Mouse (Mus musculus): ENCODE data around the gene Pycr1.

The Pycr1 gene

DNA sequence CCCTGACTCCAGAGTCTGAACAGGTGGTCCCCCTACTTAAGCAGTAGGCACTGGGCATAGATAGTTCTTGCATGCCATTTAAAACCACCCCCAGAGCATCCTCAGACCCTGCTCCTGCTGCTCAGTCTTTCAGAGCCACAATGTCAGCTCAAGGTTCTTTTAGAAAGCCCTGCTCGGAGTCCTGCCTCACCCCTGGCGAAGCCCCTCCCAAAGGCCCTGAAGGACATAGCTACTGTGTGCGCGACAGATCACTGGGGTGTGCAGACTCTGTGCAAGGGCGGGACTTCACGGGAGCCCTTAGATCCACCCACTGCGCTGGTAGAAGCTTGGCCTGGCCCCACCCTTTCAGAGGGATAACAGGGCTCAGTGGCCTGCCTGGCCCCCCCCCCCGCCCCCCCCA is 34.3 kb downstream of the Pycr1 start:
- intact Hi-C loops (cut with DNase I), result no loop called here

DNA sequence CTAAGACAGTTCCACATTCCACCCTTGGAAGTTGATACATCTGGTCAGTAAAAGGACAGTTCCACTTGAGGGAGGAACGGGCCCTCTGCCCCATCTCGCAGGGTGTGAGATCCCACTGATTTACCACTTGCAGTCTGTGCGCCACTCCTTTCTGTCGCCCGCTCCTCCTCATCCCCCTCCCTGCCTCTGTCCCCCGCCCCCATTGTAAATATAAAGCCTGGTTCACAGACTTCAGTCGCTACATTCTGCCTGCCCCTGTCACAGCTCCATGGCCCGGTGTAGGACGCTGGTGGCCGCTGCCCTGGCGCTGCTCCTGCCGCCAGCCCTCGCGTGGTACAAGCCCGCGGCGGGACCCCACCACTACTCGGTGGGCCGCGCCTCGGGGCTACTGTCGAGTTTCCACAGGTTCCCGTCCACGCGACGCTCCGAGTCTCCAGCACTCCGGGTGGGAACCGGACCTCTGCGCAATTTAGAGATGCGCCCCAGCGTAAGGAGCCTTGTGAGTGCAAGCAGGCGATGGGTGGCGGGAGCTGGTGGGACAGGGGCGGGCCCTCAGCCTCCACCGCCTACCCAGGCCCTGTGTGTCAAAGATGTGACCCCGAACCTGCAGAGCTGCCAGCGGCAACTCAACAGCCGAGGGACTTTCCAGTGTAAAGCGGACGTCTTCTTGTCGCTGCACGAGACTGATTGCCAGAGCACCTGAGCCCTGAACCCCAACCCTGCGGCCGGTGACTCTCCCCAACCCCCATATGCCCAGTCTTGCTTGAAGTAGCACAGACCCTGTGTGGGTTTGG is 35.1 kb downstream of the Pycr1 start, which contains the start of gene Npb:
Npb (plus strand) TSS at position 237 of the 794 bp plus-strand sequence.
- intact Hi-C loops (cut with DNase I), result no loop called here

- intact Hi-C loops (cut with DNase I), result no loop called here
Observed at GRCm38 (mm10) chr11:120606764-120607163, 36.8 kb downstream of the Pycr1 start.

DNA sequence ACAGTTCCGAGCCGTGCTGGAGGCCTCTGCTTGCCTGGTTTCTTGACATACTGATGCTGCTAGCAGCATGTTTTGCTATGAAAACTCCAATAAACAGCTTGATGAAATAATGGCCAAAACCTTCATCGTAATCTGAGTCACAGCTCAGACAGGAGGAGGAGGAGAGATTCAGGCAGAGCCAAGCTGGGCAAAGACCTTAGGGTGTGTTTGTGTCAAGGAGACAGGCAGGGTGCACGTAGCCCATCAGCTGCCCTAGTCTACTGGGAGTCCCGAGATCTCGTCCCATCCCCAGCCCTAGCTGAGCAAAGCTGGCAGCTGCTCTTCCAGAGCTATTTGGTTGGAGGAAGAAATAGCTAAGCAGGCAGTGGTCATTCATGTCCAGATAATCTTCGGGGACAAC is 37.9 kb downstream of the Pycr1 start:
- intact Hi-C loops (cut with DNase I), result no loop called here

DNA sequence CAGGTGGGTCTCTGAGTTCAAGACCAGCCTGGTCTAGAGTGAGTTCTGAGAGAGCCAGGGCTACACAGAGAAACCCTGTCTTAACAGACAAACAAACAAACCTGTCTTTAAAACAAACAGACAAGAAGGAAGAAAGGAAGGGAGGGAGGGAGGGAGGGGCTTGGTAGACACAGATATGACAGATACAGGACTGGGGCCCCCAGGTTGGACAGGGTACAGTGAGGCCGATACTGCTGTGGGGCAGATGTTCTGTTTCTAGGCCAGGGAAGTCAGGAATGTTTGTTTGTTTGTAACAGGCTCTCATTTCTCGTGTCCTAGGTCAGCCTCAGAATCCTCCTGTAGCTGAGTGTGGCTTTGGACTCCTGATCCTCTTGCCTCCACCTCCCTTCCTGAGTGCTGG is 40.0 kb downstream of the Pycr1 start:
- intact Hi-C loops (cut with DNase I), result no loop called here

DNA sequence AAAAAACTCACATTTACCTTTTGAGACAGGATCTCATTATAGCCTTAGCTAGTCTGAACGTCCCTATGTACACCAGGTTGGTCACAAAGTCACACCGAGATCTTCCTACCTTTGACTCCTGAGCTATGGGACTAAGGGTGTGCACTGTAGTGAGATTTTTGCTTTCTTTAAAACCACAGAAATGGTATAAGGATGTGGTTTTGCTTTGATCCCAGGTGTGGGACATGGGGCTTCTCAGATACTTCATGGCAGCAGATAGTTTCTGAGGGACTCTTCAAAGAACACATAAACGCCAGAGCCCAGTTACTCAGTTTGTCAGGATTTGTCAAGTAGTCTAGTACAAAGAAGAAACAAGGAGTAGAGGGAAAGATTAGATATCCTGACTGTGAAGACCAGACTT is 42.9 kb downstream of the Pycr1 start:
- intact Hi-C loops (cut with DNase I), result no loop called here

- intact Hi-C loops (cut with DNase I), result no loop called here
Observed at GRCm38 (mm10) chr11:120598990-120599549, 44.5 kb downstream of the Pycr1 start.

- intact Hi-C loops (cut with DNase I), result no loop called here
Observed at GRCm38 (mm10) chr11:120598283-120598989, 45.1 kb downstream of the Pycr1 start, which contains the start of the genes Alyref and Anapc11. Alyref (minus strand) TSS chr11:120598365. Anapc11 (plus strand) TSS chr11:120598421.

DNA sequence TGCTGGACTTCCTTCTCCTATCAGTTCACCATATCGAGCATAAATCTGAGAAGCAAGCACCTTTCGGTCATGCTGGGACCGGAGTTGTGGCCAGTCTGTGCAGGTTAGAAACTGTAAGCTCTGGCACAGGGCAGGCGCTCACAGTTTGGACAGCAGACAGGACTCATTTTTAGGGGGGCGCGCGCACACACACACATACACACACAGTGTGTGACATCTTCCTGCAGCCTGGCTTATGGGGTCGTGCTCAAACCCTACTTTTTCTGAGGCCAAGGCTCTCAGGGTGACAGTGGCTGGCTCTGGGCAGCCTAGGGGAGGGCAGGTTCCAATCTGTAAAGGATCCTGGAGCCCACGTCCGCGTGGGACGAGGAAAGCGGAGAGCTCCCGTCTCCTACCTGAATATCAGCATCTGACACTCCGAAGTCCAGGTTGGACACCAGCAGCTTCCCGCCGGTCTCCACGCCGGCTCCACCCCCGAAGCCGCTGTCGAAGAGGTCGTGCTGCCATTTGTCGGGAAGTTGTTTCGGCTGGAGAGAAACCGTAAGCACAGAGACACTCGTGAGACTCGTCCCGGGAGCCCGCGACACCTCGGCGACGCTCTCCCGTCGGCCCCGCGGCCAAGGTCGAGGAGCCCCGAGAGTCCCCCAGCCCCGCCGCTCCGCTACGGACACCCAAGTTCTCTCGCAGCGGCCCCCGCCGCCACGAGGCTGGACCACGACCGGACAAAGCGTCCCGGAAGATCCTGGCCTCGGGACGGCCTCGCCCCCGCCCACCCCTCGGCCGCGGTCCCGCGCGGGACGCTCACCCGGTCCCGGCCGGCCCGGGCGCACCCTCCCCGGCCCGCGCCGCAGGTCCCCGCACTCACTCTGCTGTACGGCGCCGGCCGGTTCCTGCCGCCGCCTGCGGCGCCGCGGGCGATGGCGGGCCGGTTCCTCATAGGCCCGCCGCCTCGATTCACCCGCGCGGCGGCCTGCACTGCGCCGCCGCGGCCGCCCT is 46.0 kb downstream of the Pycr1 start:
- intact Hi-C loops (cut with DNase I), result no loop called here

DNA sequence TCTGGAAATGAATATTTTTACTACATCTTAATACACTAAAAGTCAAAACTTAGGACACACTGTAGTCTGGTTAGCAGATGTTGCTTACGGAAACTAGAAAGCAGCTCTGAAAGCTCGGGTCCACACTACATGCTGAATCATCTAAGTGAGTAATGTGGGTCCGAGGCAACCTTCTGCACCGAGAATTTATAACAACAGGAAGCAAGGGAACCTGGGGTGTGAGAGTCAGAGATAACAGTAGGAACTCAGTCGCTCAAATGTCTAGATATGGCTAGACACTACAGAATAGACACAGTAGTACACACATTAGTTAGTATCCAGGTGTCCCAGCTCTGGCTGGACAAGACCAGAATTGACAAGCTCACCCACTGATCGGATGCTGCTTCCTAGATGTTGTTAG is 55.0 kb downstream of the Pycr1 start:
- intact Hi-C loops (cut with DNase I), result no loop called here

Small RNA genes lying within 50 kb of the gene (microRNA-seq; reads per million reads assigned to microRNA genes)
- 0 to 0.86 reads per million in 2 experiments for gene Mir6936

Data from adrenal gland (tissue).